In genomic region chr19:3842359-3843148, GRCm38 (mm10) we compare ENCODE assay signal across 11 mouse cellular contexts. TPM values are rescaled to one million over a fixed set of nuclear protein-coding genes. Genes with fewer than 3 reads are reported as not detected.
A peak's percentile ranks its signal among the peaks of the same experiment; 100 is the strongest.
DNase-seq lines count a peak whose midpoint lies in the region; ATAC-seq lines count a peak whose summit lies in the region.
"Had no signal": no experiment of that assay in that cellular context is flagged by ENCODE, and none has a peak within 500 bp of the region (broad histone marks: within the 10 kb centered on the region; RNA-seq: fewer than 3 reads in every experiment).

No protein-coding gene starts in this region.

- H3K27me3 ChIP-seq in lung, embryonic 16.5 days (ENCODE audit: control insufficient read depth, insufficient read depth, low read depth, low read length), result no peaks in the 10 kb centered on the region
- H3K27me3 ChIP-seq: neural tube, embryonic 13.5 days had no signal

- peak; percentile 88 for ATAC-seq in lung, embryonic 16.5 days (ENCODE audit: low read depth)
- ATAC-seq: forebrain, embryonic 16.5 days had no signal

- H3K9me3 ChIP-seq in lung, embryonic 16.5 days (ENCODE audit: control insufficient read depth, low read length), result no peaks in the 10 kb centered on the region
- H3K9me3 ChIP-seq: neural tube, embryonic 13.5 days had no signal

- H3K4me2 ChIP-seq in lung, embryonic 16.5 days (ENCODE audit: low read depth, low read length), result peak overlapping the region; percentile 35; the same call in 1 of the 2 replicates
- H3K4me2 ChIP-seq: neural tube, embryonic 13.5 days had no signal

- H3K4me3 ChIP-seq in lung, embryonic 16.5 days (ENCODE audit: low read length), result no peak overlapping the region
- H3K4me3 ChIP-seq: neural tube, embryonic 13.5 days had no signal

- H3K27ac ChIP-seq in lung, embryonic 16.5 days (ENCODE audit: low read length), result peak overlapping the region; percentile 93
- H3K27ac ChIP-seq: macrophage; neural tube, embryonic 13.5 days had no signal

- peaks cover 20% of the 10 kb centered on the region for H3K4me1 ChIP-seq in lung, embryonic 16.5 days (replicated peaks; ENCODE audit: control insufficient read depth, insufficient read depth, low read length)
- H3K4me1 ChIP-seq: neural tube, embryonic 13.5 days had no signal

- no peak overlapping the region for H3K9ac ChIP-seq in lung, embryonic 16.5 days (ENCODE audit: low read length)
- H3K9ac ChIP-seq: neural tube, embryonic 13.5 days had no signal

- H3K36me3 ChIP-seq in lung, embryonic 16.5 days (ENCODE audit: control insufficient read depth, insufficient read depth, low read length), result no peaks in the 10 kb centered on the region
- H3K36me3 ChIP-seq: neural tube, embryonic 13.5 days had no signal

- peak; percentile 55 for DNase-seq in cerebellum, adult 9-10 months
- no peak for DNase-seq in cerebellum, postnatal 14 days
- peak; percentile 100 for DNase-seq in R1 (ENCODE audit: low read depth, low spot score)
- peak; percentile 73 for DNase-seq in kidney, adult 18-20 months
- no peak for DNase-seq in frontal cortex, postnatal 36 days (ENCODE audit: low spot score in 2 of 2)
- DNase-seq in c-Kit-positive CD71-positive TER-119-positive erythroid progenitor cells, embryonic 14.5 days (ENCODE audit: low spot score), result no peak
- no peak for DNase-seq in left cerebral cortex, adult 18-20 months (ENCODE audit: low spot score in 2 of 2)

- 35% methylated on average over 12 of the region's 12 CpGs for WGBS in lung, embryonic 16.5 days

RNA-seq across cellular contexts. Expression of gene Chka, which starts 9.0 kb away (rescaled TPM):
- polyA plus RNA-seq in lung, embryonic 16.5 days (2015; fragmentation: Nextera tagmentation; extraction: Ambion mirVana), result 56.8 and 60.0 TPM in 2 replicates
- total RNA-seq in left cerebral cortex, adult 18-20 months (2021), result 10 to 100 TPM; 82.4 to 88.0 TPM

Comparison
In these comparisons a context has a peak if more than half of its experiments do, and no peak if none do; other contexts are left out.
1. DNase-seq: peak in cerebellum, adult 9-10 months (single experiment), R1 (single experiment) and kidney, adult 18-20 months (single experiment); none in cerebellum, postnatal 14 days (0 of 2), frontal cortex, postnatal 36 days (0 of 2), c-Kit-positive CD71-positive TER-119-positive erythroid progenitor cells, embryonic 14.5 days (single experiment) and left cerebral cortex, adult 18-20 months (0 of 2).